Mouse (Mus musculus): Measurements from ENCODE around the gene Rhov.

DNA sequence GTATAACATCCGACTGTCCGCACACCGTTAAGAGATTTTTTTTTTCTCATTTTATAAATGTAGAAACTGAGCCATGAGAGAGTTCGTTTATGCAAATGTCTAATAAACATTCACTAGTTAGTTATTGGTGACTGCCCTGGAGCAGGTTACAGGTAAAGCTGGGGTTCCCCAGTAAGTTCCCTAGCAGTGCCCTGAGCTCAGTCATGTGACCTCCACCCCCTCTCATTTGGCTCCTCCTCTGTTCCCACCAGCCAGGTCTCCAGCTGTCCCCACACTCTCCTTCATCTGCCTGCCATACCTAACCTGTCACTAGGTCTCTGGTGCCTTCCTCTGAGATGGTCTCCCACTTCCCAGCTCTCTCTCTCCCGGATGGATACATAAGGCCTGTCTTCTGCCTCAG, 16.3 kb upstream of the Rhov start:
- TF ChIP-seq ZNF384 (IDR thresholded peaks at IDR 0.05; ENCODE audit: low read depth, low read length) (no peak), ZC3H11A (IDR thresholded peaks at IDR 0.05; ENCODE audit: borderline replicate concordance, low read depth, low read length) (no peak), CHD2 (IDR thresholded peaks at IDR 0.05; ENCODE audit: low read depth, low read length) (no peak), HCFC1 (IDR thresholded peaks at IDR 0.05; ENCODE audit: borderline replicate concordance, insufficient read depth, low read length) (no peak), MAFK (IDR thresholded peaks at IDR 0.05; ENCODE audit: insufficient read depth, low read depth, low read length) (no peak)

Data from ES-E14 (cell line).